Mouse (Mus musculus) C2C12 (cell line): ENCODE data around the gene Hddc2. TPM values are rescaled to one million over a fixed set of nuclear protein-coding genes. Genes with fewer than 3 reads are reported as not detected.

Source experiments
- H3K27me3 ChIP-seq: one replicate; pipeline ENCODE4 v1.6.1; 2011; ENCODE audit not compliant: control insufficient read depth, insufficient read depth, insufficient read length
- H3K36me3 ChIP-seq: one replicate; pipeline ENCODE4 v1.6.1; 2011; ENCODE audit not compliant: control insufficient read depth, insufficient read depth
- H3K4me3 ChIP-seq: one replicate; pipeline ENCODE4 v1.5.1; 2011; ENCODE audit warnings: mild to moderate bottlenecking, control low read depth; ENCODE audit not compliant: poor library complexity, insufficient read depth, severe bottlenecking
- H3K79me2 ChIP-seq: one replicate; pipeline ENCODE4 v1.6.1; 2011; ENCODE audit not compliant: control insufficient read depth, insufficient read depth
- H3K79me3 ChIP-seq: one replicate; pipeline ENCODE4 v1.6.1; 2011; ENCODE audit warnings: low read depth, control low read depth
- H3ac ChIP-seq: one replicate; pipeline ENCODE3; 2011; ENCODE audit warnings: low read depth; ENCODE audit not compliant: control insufficient read depth, insufficient read length
- CEBPB ChIP-seq: IDR thresholded peaks from one replicate; pipeline ENCODE4 v1.6.1; 2011; ENCODE audit warnings: low read depth, mild to moderate bottlenecking, control low read depth, moderate library complexity
- CTCF ChIP-seq: IDR thresholded peaks from one replicate; pipeline ENCODE4 v1.5.1; 2011; ENCODE audit not compliant: control insufficient read depth, insufficient read depth, insufficient read length
- FOSL1 ChIP-seq: IDR thresholded peaks from one replicate; pipeline ENCODE4 v1.8.0; 2011; ENCODE audit warnings: mild to moderate bottlenecking, low read length; ENCODE audit not compliant: poor library complexity, insufficient read depth, severe bottlenecking
- MAX ChIP-seq: IDR thresholded peaks from one replicate; pipeline ENCODE4 v1.6.1; 2011; ENCODE audit warnings: mild to moderate bottlenecking, control low read depth
- MYOD1 ChIP-seq: IDR thresholded peaks from one replicate; pipeline ENCODE4 v1.6.1; 2011; ENCODE audit warnings: low read depth; ENCODE audit not compliant: control insufficient read depth, insufficient read length
- MYOG ChIP-seq: IDR thresholded peaks from one replicate; pipeline ENCODE4 v1.6.1; 2011; ENCODE audit not compliant: control insufficient read depth, insufficient read length; ENCODE audit errors: extremely low read depth
- USF1 ChIP-seq: IDR thresholded peaks from one replicate; pipeline ENCODE4 v1.6.1; 2011; ENCODE audit warnings: low read depth, mild to moderate bottlenecking, control low read depth, moderate library complexity
- polyA plus RNA-seq: library from polyadenylated mRNA; unstranded; fragments of >200 nt; fragmentation: generic; extraction: Trizol; gene quantifications from one replicate; pipeline ENCODE4 v1.2.1, GENCODE M21; 2012; ENCODE audit warnings: missing spikeins

Gene Hddc2
- polyA plus RNA-seq, 1 experiment: 42.8 TPM

DNA sequence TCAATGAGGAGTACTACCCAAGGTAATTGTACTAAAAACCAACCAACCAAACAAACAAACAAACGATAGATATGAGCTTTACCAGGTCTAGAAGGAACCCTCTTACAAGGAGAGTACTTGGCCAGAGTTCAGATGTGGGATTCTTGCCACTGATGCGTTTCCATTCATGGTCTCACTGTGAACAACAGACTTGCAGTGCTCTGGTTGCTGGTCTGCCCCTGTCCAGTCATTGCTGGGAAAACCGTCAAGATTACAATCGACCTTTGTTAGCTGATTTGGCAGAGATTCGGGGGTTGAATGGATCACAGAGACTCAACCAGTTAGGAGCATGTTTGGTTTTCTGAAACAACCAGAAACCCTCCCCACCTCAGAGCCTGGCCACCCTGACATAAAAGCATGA is 17.5 kb upstream of the Hddc2 start:
- Histone ChIP-seq H3K4me3 (no peak overlapping the region), H3K79me3 (no peaks in the 10 kb centered on the region), H3K79me2 (no peaks in the 10 kb centered on the region), H3K36me3 (no peaks in the 10 kb centered on the region), H3K27me3 (no peaks in the 10 kb centered on the region), H3ac (no peak overlapping the region)
- TF ChIP-seq MYOD1 (no peak), MYOG (no peak), USF1 (no peak), CEBPB (no peak), MAX (no peak), CTCF (no peak), FOSL1 (no peak)

DNA sequence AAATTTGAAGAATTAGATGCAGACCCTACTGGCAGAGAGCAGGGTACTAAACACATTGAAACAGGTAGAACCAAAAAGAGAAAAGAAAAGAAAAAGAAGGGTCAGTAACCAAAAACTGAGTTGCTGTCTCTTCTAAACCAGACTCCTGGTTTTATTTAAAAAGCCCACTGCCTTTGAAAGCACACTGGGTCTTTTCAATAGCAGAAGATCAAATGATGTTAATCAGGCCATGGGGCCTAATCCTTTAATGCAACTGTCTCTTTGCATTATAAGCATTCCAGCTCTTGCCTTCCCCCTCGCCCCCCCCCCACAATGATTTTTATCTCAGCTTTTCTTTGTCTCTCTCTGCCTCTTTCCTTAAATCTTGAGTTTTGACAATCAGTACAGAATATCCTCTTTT is 16.7 kb upstream of the Hddc2 start:
- H3K27me3 ChIP-seq: no peaks in the 10 kb centered on the region
- H3K36me3 ChIP-seq: no peaks in the 10 kb centered on the region
- no peak overlapping the region for H3ac ChIP-seq
- no peaks in the 10 kb centered on the region for H3K79me2 ChIP-seq
- TF ChIP-seq MYOG: no peak
- no peak for TF ChIP-seq FOSL1
- no peak for TF ChIP-seq CEBPB
- TF ChIP-seq CTCF: no peak
- TF ChIP-seq MYOD1: no peak
- no peak for TF ChIP-seq USF1
- no peak for TF ChIP-seq MAX
- H3K4me3 ChIP-seq: no peak overlapping the region
- no peaks in the 10 kb centered on the region for H3K79me3 ChIP-seq

DNA sequence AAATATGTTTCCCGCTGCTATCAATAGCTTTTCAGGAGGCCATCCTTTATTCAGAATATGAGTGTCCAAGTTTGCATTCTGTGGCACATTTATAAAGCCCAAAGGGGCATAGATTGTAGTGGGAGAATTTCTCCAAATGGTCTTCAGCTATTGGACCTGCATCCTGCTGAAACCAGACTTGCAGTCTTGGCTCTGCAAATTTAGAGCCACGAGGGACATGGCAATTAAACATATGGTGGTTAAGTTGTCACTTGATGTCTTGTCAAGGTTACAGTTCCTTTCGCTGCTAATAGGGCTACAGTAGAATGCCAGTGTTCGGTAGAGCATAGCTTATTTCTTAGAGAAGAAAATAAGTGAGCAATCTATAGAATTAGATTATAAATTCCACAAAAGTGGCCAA is 16.1 kb upstream of the Hddc2 start:
- Histone ChIP-seq H3K27me3 (no peaks in the 10 kb centered on the region), H3K79me2 (no peaks in the 10 kb centered on the region), H3K79me3 (no peaks in the 10 kb centered on the region), H3K4me3 (no peak overlapping the region), H3K36me3 (no peaks in the 10 kb centered on the region), H3ac (no peak overlapping the region)
- TF ChIP-seq MYOG (no peak), FOSL1 (no peak)

DNA sequence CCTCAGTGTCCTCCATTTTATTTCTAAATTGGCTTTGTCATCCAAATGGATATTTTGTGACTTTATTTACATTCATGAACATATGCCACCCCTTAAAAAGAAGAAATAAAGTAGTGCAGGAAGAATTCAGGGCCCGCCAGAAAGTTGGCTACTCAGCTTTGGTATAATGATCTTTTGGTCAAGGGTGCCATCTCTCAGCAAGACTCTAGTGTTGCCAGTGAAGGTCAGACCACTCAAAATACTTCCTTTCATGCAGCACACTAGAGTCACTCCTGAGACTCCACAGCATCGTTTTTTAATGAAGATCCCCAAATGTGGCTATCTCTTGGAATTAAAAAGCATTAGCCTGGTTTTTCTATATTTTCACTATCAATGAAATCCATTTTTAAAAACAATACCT is 14.9 kb upstream of the Hddc2 start:
- TF ChIP-seq MYOD1 (no peak), FOSL1 (no peak), USF1 (no peak), MAX (no peak), CTCF (no peak), CEBPB (no peak), MYOG (no peak)

DNA sequence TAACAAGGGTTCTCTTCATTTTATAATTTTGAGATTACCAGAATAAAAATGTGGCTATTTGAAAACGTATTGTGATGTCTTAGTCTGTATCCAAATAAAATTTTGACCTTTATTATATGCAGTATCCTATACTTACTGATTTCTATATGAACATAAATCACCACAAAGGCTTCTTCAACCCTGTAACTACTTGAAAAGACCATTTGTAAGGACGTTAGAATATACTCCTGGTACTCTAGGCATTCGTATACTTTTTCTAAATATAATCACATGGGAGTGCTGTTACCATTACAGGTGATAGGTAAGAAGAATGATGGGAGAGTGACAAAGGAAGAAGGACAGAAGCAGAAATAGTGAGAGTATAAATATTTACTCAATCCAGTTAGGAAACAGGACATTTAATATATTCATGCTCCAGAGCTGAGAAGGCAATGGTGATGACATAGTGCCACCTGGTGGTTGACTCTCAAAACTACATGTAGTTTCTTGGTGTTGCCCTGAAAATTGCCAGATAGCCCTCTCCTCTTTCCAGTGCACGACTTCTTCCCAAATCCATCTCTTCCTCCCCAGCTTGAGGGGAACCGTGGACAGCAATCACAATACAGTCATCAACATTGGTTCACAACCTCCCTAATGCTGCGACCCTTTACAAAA is 14.1 kb upstream of the Hddc2 start:
- H3K36me3 ChIP-seq: no peaks in the 10 kb centered on the region
- H3K4me3 ChIP-seq: no peak overlapping the region
- peak overlapping the region; percentile 23 for H3ac ChIP-seq
- no peaks in the 10 kb centered on the region for H3K27me3 ChIP-seq
- H3K79me2 ChIP-seq: no peaks in the 10 kb centered on the region
- TF ChIP-seq MYOG (no peak), CTCF (peak; percentile 37), MYOD1 (no peak), CEBPB (no peak), FOSL1 (no peak)
- no peaks in the 10 kb centered on the region for H3K79me3 ChIP-seq

More for the DNA sequence above, 14.9 kb upstream of the Hddc2 start:
- Histone ChIP-seq H3K27me3 (no peaks in the 10 kb centered on the region), H3K36me3 (no peaks in the 10 kb centered on the region), H3ac (no peak overlapping the region), H3K4me3 (no peak overlapping the region), H3K79me2 (no peaks in the 10 kb centered on the region), H3K79me3 (no peaks in the 10 kb centered on the region)

DNA sequence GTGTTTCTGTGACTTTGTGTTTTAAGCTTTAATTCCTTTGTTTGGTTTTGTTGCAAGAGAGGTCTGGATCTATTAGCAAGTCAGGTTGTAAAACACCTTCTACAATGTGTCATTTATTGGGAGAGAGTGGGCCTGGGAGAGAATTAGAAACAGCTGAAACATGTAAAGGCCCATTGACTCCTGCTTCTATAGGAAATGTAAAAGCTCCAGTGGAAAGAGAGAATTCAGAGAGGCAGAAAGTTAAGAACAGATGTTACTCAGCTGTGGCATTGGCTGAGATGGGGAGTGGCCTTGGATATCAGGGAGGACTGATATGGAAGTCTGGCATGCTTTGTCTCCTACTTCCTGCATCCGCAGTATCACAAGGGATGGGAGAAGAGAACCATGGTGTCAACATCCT is 12.9 kb upstream of the Hddc2 start:
- Histone ChIP-seq H3K79me3 (no peaks in the 10 kb centered on the region), H3K79me2 (no peaks in the 10 kb centered on the region), H3K36me3 (no peaks in the 10 kb centered on the region), H3K27me3 (no peaks in the 10 kb centered on the region), H3ac (no peak overlapping the region), H3K4me3 (no peak overlapping the region)
- TF ChIP-seq CEBPB (no peak), MYOD1 (no peak), MYOG (no peak), CTCF (no peak), MAX (no peak), USF1 (no peak), FOSL1 (no peak)
